Mouse (Mus musculus) limb, embryonic 13.5 days (tissue): ENCODE results near the gene Chrne. TPM values are rescaled to one million over a fixed set of nuclear protein-coding genes. Genes with fewer than 3 reads are reported as not detected.

Experiments
- ATAC-seq: fragments of 200-750 bp; cut with Nextera tagmentation; 2 replicates; pipeline ENCODE4 v1.8.0; 2017; ENCODE audit warnings: low read depth, moderate number of reproducible peaks, moderate TSS enrichment; ENCODE audit not compliant: low FRiP score
- H3K27ac ChIP-seq: fragments of 300-500 bp; sonication (generic); 2 replicates; pipeline ENCODE4 v1.5.1; 2015; ENCODE audit warnings: inconsistent platforms, mild to moderate bottlenecking, moderate library complexity
- H3K27me3 ChIP-seq: fragments of 300-500 bp; sonication (generic); 2 replicates; pipeline ENCODE4 v1.6.1; 2015; ENCODE audit warnings: mild to moderate bottlenecking, inconsistent platforms
- H3K36me3 ChIP-seq: fragments of 300-500 bp; sonication (generic); 2 replicates; pipeline ENCODE4 v1.6.1; 2015; ENCODE audit warnings: inconsistent platforms, mild to moderate bottlenecking, moderate library complexity
- H3K4me1 ChIP-seq: fragments of 300-500 bp; sonication (generic); 2 replicates; pipeline ENCODE4 v1.6.1; 2015; ENCODE audit warnings: inconsistent platforms
- H3K4me2 ChIP-seq: fragments of 300-500 bp; sonication (generic); replicated peaks from 2 replicates; pipeline ENCODE4 v1.6.1; 2015; ENCODE audit warnings: inconsistent platforms, mild to moderate bottlenecking, moderate library complexity
- H3K4me3 ChIP-seq: fragments of 300-500 bp; sonication (generic); 2 replicates; pipeline ENCODE4 v1.5.1; 2015; ENCODE audit warnings: moderate library complexity, mild to moderate bottlenecking, inconsistent platforms
- H3K9ac ChIP-seq: fragments of 300-500 bp; sonication (generic); 2 replicates; pipeline ENCODE4 v1.6.1; 2015; ENCODE audit warnings: mild to moderate bottlenecking, inconsistent platforms
- H3K9me3 ChIP-seq: fragments of 300-500 bp; sonication (generic); 2 replicates; pipeline ENCODE4 v1.6.1; 2016; ENCODE audit warnings: inconsistent platforms
- WGBS: fragments of 180-500 bp; shearing (Covaris S2); methylation state at CpG from one replicate; pipeline ENCODE4 v1.1.7; 2015; 5-methylcytosine and 5-hydroxymethylcytosine counted together
- polyA plus RNA-seq: library from polyadenylated mRNA; unstranded; fragments of >200 nt; fragmentation: Nextera tagmentation; extraction: Ambion mirVana; gene quantifications from 2 replicates; pipeline ENCODE4 v1.2.1, GENCODE M21; 2015

Chrne gene
- not detected in 2 replicates for polyA plus RNA-seq

DNA sequence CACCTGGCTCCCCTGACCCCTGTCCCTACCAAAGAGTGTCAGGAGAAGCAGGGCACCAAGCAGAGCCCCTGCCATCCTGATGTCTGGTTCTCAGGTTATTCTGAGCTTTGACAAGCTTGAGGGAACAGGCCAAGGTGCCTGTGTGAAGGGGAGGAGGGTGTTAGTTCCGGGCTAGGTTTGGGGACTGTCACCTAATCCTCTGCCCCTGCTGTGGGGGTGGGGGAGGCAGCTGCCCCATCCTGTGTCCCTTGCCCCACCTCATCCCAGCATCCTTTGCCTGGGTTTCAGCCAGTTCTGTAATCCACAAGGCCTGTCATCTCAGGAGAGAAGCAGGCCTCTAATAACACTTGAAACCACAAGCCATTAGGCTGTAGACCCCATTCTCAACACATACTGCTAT is at the start of gene Chrne:
TSS of gene Chrne (minus strand) at position 116 of the 400 bp plus-strand sequence.
- peaks cover 8% of the 10 kb centered on the region for H3K27me3 ChIP-seq
- no peaks in the 10 kb centered on the region for H3K36me3 ChIP-seq
- H3K4me1 ChIP-seq, result peaks cover 17% of the 10 kb centered on the region
- H3K27ac ChIP-seq, result no peak within 1 kb of the TSS
- 25% methylated on average over 1 of the region's 1 CpGs for WGBS
- no peak for ATAC-seq
- H3K4me2 ChIP-seq, result no peak within 1 kb of the TSS
- H3K9ac ChIP-seq, result no peak within 1 kb of the TSS
- no peaks in the 10 kb centered on the region for H3K9me3 ChIP-seq
- H3K4me3 ChIP-seq, result no peak within 1 kb of the TSS

- WGBS, result under 1% methylated on average over 15 of the region's 15 CpGs
- Histone ChIP-seq H3K36me3 (peaks cover 60% of the 10 kb centered on the region), H3K27ac (peak overlapping the region; percentile 91), H3K9me3 (no peaks in the 10 kb centered on the region), H3K4me2 (peak overlapping the region; percentile 86), H3K9ac (peak overlapping the region; percentile 69), H3K4me1 (peaks cover 28% of the 10 kb centered on the region), H3K4me3 (peak overlapping the region; percentile 70), H3K27me3 (no peaks in the 10 kb centered on the region)
- peak; percentile 52; the same call in 1 of the 2 replicates for ATAC-seq
These were observed 49.3 kb upstream of the Chrne start for GRCm38 (mm10) chr11:70668335-70668770.

- Histone ChIP-seq H3K27ac (peak overlapping the region; percentile 91), H3K9me3 (no peaks in the 10 kb centered on the region), H3K9ac (peak overlapping the region; percentile 69), H3K4me2 (peak overlapping the region; percentile 86), H3K4me1 (peaks cover 28% of the 10 kb centered on the region), H3K36me3 (peaks cover 64% of the 10 kb centered on the region), H3K4me3 (peak overlapping the region; percentile 70), H3K27me3 (no peaks in the 10 kb centered on the region)
- ATAC-seq, result no peak
- 43% methylated on average over 14 of the region's 14 CpGs for WGBS
These were observed 48.5 kb upstream of the Chrne start for GRCm38 (mm10) chr11:70667271-70668150.

GRCm38 (mm10) chr11:70666687-70667086 is 47.7 kb upstream of the Chrne start:
- Histone ChIP-seq H3K4me2 (peak overlapping the region; percentile 86; the same call in 1 of the 2 replicates), H3K9me3 (no peaks in the 10 kb centered on the region), H3K27ac (no peak overlapping the region), H3K4me3 (no peak overlapping the region), H3K9ac (no peak overlapping the region; the same call in 1 of the 2 replicates), H3K4me1 (peaks cover 28% of the 10 kb centered on the region), H3K27me3 (no peaks in the 10 kb centered on the region), H3K36me3 (peaks cover 64% of the 10 kb centered on the region)
- no peak for ATAC-seq
- WGBS, result 89% methylated on average over 8 of the region's 8 CpGs

- WGBS, result 94% methylated on average over 9 of the region's 9 CpGs
- H3K4me1 ChIP-seq, result peaks cover 13% of the 10 kb centered on the region
- no peaks in the 10 kb centered on the region for H3K27me3 ChIP-seq
- H3K36me3 ChIP-seq, result peaks cover 68% of the 10 kb centered on the region
- no peak overlapping the region for H3K4me3 ChIP-seq
- H3K4me2 ChIP-seq, result no peak overlapping the region
- H3K9ac ChIP-seq, result no peak overlapping the region
- no peak overlapping the region for H3K27ac ChIP-seq
- H3K9me3 ChIP-seq, result no peaks in the 10 kb centered on the region
- no peak for ATAC-seq
These were observed 45.7 kb upstream of the Chrne start for GRCm38 (mm10) chr11:70664741-70665140.

- ATAC-seq, result no peak
- Histone ChIP-seq H3K4me2 (no peak overlapping the region), H3K4me3 (no peak overlapping the region), H3K9me3 (no peaks in the 10 kb centered on the region), H3K27me3 (no peaks in the 10 kb centered on the region), H3K36me3 (peaks cover 68% of the 10 kb centered on the region), H3K4me1 (peaks cover 14% of the 10 kb centered on the region), H3K27ac (no peak overlapping the region), H3K9ac (no peak overlapping the region)
- WGBS, result 91% methylated on average over 6 of the region's 6 CpGs
These were observed 44.9 kb upstream of the Chrne start for GRCm38 (mm10) chr11:70663957-70664356.

DNA sequence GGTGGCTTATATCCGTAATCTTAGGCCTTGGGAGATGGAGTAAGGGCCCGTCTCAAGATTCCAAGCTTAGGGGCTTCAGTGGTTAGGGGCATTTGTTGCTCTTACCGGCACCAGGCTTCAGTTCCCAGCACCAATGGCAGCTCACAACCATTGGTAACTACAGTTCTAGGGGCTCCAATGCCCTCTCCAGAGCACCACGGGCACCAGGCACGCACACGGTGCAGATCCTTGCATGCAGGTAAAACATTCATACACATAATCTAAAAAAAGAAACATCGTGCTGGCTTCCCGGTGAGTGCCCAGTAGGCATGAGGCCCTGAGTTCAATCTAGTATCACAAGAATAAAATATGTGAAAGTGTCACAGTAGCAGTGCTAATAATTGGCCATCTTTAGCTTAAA is 44.1 kb upstream of the Chrne start:
- H3K27me3 ChIP-seq, result no peaks in the 10 kb centered on the region
- H3K36me3 ChIP-seq, result peaks cover 68% of the 10 kb centered on the region
- H3K27ac ChIP-seq, result no peak overlapping the region
- H3K4me1 ChIP-seq, result peaks cover 23% of the 10 kb centered on the region
- H3K4me2 ChIP-seq, result no peak overlapping the region
- no peak overlapping the region for H3K4me3 ChIP-seq
- no peak overlapping the region for H3K9ac ChIP-seq
- 94% methylated on average over 8 of the region's 8 CpGs for WGBS
- H3K9me3 ChIP-seq, result no peaks in the 10 kb centered on the region
- no peak for ATAC-seq

GRCm38 (mm10) chr11:70660571-70660970 is 41.6 kb upstream of the Chrne start:
- Histone ChIP-seq H3K27ac (no peak overlapping the region), H3K9ac (no peak overlapping the region), H3K4me3 (no peak overlapping the region), H3K4me2 (no peak overlapping the region), H3K4me1 (peaks cover 34% of the 10 kb centered on the region), H3K36me3 (peaks cover 52% of the 10 kb centered on the region), H3K27me3 (no peaks in the 10 kb centered on the region), H3K9me3 (no peaks in the 10 kb centered on the region)
- WGBS, result 91% methylated on average over 8 of the region's 8 CpGs
- no peak for ATAC-seq

DNA sequence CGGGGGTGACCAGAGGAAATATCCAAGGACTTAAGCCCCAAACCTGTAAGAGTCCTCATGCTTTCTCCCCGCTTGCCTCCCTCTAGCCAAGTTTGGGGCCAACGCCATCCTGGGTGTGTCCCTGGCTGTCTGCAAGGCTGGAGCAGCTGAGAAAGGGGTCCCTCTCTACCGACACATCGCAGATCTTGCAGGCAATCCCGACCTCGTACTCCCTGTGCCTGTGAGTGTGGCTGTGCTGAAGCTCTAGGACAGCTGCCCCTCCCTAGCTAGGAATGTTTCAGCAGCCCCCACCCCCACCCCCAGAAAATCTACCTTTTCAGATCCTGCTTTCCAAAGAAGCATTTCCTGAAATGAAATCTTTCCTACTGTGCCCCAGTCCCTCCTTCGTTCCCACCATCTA is 39.9 kb upstream of the Chrne start:
- Histone ChIP-seq H3K4me2 (peak overlapping the region; percentile 97; the same call in 1 of the 2 replicates), H3K4me1 (peaks cover 34% of the 10 kb centered on the region), H3K27ac (no peak overlapping the region), H3K9ac (peak overlapping the region; percentile 43; the same call in 1 of the 2 replicates), H3K9me3 (no peaks in the 10 kb centered on the region), H3K4me3 (no peak overlapping the region), H3K27me3 (no peaks in the 10 kb centered on the region), H3K36me3 (peaks cover 36% of the 10 kb centered on the region)
- no peak for ATAC-seq
- WGBS, result 63% methylated on average over 8 of the region's 8 CpGs

DNA sequence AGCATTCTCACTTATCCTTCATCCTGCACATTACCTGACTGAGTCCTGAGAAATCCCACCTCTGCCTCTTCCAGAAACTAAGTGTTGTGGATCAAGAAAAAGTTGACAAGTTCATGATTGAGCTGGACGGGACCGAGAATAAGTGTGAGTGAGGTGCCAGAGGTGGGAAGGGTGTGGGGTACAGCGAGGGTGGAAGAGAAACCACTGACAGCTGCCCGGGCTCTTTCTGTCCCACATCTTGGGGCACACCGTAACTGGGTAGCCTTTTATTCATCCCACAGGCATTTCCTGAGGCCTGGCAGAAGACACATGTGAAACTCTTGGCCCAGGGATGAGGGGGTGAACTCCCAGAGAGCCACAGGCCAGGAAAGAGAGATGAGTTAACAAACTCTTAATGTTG is 39.5 kb upstream of the Chrne start:
- ATAC-seq, result no peak
- Histone ChIP-seq H3K36me3 (peaks cover 32% of the 10 kb centered on the region), H3K27ac (no peak overlapping the region), H3K27me3 (no peaks in the 10 kb centered on the region), H3K4me2 (peak overlapping the region; percentile 97; the same call in 1 of the 2 replicates), H3K4me1 (peaks cover 34% of the 10 kb centered on the region), H3K4me3 (0 out of 2 replicates have a peak overlapping the region, but pooled peaks have one; percentile 2), H3K9ac (peak overlapping the region; percentile 53), H3K9me3 (no peaks in the 10 kb centered on the region)
- WGBS, result 69% methylated on average over 5 of the region's 5 CpGs

DNA sequence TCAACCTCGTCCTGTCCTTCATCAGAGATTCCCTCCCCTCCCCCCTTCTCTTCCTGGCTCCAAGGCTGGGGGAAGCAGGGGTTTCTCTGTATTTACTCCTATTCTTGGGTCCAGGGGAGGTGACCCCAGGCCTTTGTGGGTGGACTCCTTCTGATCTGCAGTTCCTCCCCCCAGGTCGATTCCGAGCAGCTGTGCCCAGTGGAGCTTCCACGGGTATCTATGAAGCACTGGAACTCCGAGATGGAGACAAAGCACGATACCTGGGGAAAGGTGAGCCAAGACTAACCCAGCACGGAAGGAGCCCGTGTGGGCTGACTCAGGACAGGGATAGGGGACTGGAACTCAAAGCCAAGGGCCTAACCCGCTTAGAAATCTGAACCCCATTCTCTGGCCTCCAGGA is 39.0 kb upstream of the Chrne start:
- Histone ChIP-seq H3K4me2 (peak overlapping the region; percentile 97), H3K9ac (peak overlapping the region; percentile 53), H3K27me3 (no peaks in the 10 kb centered on the region), H3K9me3 (no peaks in the 10 kb centered on the region), H3K4me3 (0 out of 2 replicates have a peak overlapping the region, but pooled peaks have one; percentile 2), H3K27ac (peak overlapping the region; percentile 98; the same call in 1 of the 2 replicates), H3K4me1 (peaks cover 35% of the 10 kb centered on the region), H3K36me3 (peaks cover 28% of the 10 kb centered on the region)
- no peak for ATAC-seq
- WGBS, result 61% methylated on average over 9 of the region's 9 CpGs

DNA sequence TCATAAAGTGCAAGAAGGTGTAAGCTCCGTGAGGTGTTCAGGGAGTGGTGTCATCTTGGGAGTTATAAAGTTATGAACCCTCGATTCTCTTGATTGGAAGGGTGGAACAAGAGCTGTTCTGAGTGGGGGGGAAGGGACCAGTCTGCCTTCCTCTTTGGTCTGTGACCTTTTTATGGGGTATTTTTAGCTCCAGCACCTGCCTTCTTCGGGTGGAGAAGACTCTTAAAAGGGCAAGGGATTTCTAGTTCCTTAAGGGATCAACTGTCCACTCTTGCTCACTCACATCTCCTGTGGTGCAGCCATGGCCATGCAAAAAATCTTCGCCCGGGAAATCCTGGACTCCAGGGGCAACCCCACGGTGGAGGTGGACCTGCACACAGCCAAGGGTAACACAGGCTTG is 38.6 kb upstream of the Chrne start:
- H3K9me3 ChIP-seq, result no peaks in the 10 kb centered on the region
- peaks cover 28% of the 10 kb centered on the region for H3K36me3 ChIP-seq
- H3K4me1 ChIP-seq, result peaks cover 39% of the 10 kb centered on the region
- H3K27me3 ChIP-seq, result no peaks in the 10 kb centered on the region
- peak overlapping the region; percentile 100; the same call in 1 of the 2 replicates for H3K4me3 ChIP-seq
- WGBS, result 41% methylated on average over 6 of the region's 6 CpGs
- H3K9ac ChIP-seq, result peak overlapping the region; percentile 53; the same call in 1 of the 2 replicates
- no peak for ATAC-seq
- H3K4me2 ChIP-seq, result peak overlapping the region; percentile 97
- peak overlapping the region; percentile 98 for H3K27ac ChIP-seq
